Mouse (Mus musculus) T-helper 1 cell (primary cell): ENCODE results near the gene Rras2.

ENCODE experiments used
- in situ Hi-C: fragments of 300-600 bp; cut with MboI, MseI; formaldehyde crosslinking; loops from one replicate; pipeline ENCODE4 v1.15.1; 2025; ENCODE audit warnings: high pct_unique_total_duplicates

Gene Rras2

DNA sequence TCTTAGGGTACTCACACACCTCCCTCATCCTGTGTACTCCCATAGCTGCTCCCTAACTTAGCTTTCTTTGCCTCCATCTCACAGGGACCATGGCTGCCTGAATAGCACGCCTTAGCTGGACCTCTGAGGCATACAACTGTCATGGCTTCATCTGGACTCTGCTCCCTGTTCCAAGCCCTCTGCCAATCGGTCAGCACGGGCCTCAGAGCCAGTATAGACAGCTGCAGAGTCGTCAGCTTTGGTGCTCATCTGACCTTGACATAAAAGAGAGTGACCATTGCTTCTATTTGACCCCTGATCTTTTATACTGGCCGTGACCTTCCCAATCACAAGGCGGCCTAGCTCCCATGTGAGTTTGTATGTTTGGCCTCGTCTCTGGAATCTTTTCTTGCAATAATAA is 43.4 kb downstream of the Rras2 start:
- in situ Hi-C loops, result no loop called here

DNA sequence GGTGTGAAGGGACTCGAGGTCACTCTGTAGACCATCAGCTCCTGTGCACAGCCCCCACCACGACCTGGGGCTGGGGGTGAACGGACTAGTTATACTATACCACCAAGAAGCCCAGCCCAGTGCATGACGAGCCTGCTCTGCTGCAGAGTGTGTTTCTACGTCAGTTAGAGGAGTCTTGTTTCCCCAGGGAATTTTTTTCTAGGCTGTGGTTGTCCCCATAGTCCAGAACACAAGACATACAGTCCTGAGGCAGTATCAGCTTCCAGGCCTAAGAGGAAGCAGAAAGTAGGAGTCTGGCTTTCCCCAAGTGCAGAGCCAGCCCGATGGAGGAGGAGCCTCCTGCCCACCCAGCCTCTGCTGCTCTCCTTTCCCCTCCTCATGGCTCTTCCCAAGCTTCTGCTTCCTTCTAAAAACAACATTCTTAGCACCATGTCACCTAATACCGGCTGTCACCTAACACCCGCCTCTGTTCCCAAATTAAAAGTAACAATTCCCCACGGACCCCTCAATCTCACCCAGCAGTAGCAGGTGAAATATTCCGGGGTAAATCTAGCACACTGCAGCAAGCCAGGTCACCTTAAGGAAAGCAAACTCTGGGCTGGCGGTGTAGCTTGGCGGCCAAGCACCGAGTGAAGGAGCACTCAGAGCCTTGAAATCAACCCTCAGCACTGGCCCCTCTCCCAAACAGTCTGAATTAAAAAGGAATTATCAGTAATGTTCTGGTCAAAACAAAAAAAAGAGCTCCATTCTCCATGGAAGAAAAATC is 45.5 kb downstream of the Rras2 start:
- in situ Hi-C loops, result no loop called here

DNA sequence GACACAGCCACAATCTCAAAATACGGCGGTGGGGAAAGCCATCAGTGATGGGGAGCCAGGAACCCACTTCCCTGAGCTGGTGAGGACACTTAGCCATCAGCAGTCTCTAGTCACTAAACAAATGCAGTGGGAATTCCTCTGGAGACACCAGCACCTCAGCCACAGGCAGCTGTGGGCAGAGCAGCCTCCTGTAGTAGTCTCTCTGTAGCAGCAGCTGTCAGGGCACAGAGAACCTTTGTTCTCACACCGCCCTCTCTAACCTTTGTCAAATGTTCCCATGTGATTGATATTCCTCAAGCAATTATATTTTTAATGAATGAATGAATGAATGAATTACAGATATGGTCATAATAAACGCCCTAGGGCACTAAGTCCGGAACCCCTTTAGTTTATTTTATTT is 46.2 kb downstream of the Rras2 start:
- in situ Hi-C loops, result no loop called here

DNA sequence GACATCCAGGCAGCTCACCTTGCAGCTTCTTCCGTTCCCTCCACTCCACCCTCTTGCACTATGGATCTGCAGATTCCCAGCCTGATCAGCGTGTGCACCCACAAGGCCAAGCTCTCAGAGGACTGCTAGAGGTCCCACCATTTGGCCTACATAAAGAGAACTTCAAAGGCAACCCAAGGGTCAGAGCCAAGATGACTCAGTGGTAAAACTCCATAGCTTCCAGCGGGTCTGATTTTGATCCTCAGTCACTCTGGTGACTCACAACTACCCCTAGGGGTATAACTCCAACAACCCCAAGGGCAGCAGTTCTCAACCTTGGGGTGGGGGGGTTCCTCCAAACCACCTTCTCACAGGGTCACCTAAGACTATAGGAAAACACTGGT is 47.1 kb downstream of the Rras2 start:
- in situ Hi-C loops, result no loop called here

DNA sequence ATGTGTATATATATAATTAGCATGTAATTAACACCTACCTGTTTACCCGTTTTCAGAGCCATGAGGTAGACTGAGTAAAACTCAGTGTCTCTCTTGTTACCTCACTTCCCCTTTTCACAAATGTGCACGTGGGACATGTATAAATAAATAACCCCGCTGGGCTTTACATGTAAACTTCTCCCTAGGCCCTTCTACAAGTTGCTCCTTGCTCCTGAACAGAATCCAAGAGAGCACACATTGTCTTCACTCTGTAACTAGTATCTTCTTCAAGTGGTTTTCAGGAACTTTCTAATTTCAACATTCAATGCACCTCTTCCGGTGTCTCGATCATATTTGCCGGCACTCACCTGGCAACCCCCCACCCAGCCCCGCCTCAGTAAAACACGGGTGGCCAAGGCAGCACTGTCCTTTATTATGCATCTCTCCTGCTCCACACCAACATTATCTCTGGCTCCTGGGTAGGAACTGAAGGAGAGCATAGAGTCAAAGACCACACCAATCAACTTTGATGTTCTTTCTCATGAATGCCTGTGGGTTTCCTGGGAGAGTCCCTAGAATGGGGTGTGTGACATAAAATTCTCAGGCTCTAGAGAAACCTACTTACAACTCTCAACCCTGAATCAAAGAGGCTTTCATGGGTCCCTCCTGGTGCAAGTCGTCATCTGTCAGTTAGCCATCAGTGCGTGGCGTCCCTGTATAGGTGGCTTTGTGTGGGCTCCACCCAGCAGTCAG is 47.7 kb downstream of the Rras2 start:
- in situ Hi-C loops, result loop anchor here (5.0 kb wide), 1 partner anchor 142 kb away; no protein-coding TSS in a partner anchor

DNA sequence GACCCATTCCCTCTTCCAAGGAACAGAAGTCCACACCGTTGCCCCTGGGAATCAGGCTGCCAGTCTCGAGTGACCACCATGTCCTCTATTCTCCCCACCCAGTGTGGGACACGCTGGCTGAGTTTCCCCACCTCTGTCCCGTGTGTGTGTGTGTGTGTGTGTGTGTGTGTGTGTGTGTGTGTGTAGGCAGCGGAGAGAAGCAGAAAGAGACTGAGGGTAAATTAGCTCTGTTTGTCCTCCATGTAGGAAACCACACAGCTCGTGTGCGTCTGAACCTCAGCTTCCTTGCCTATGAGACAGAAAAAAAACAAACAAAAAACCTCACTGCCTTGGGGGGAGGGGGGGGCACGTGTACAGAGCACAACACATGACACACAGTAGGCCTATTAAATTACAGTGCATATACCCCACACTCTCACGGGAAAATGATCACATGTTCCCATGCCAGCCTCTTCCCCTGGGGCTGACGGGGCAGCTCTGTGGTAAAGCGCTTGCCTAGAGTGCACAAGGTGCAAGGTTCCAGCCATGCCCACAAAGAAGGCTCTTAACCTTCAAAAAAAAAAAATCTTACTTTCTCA is 48.5 kb downstream of the Rras2 start:
- in situ Hi-C loops, result loop anchor here (5.0 kb wide), 1 partner anchor 143 kb away; no protein-coding TSS in a partner anchor

DNA sequence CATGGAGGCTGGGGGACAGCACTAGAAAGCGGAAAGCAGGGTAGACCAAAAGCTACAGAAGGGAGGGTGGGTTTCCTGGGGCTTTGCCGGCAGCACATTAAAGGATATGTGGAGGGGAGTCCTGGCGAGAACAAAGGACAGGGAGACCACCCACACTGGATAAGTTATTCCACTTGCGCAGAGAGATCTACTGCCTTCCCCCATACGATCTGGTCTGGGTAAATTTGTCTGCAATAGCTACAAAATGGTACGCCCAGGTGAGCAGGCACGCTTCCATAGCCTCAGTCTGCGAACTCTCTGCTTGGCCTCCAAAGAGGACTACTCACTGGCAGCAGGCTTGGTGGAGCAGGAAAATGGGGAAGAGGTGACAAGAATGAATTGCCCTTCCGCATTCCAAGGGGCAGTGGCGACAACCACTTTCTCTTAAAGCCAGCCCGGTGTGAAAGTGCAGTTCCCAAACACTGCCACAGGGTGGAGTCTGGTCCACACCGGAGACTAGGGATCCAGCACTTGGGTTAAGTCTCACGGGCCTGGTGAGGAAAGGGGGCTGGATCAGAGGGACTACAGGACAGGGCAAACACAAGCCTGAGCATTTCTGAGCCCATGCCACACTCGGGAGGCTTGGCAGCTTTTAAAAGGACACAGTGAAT is 50.9 kb downstream of the Rras2 start:
- in situ Hi-C loops, result loop anchor here (5.0 kb wide), 1 partner anchor 146 kb away; no protein-coding TSS in a partner anchor

DNA sequence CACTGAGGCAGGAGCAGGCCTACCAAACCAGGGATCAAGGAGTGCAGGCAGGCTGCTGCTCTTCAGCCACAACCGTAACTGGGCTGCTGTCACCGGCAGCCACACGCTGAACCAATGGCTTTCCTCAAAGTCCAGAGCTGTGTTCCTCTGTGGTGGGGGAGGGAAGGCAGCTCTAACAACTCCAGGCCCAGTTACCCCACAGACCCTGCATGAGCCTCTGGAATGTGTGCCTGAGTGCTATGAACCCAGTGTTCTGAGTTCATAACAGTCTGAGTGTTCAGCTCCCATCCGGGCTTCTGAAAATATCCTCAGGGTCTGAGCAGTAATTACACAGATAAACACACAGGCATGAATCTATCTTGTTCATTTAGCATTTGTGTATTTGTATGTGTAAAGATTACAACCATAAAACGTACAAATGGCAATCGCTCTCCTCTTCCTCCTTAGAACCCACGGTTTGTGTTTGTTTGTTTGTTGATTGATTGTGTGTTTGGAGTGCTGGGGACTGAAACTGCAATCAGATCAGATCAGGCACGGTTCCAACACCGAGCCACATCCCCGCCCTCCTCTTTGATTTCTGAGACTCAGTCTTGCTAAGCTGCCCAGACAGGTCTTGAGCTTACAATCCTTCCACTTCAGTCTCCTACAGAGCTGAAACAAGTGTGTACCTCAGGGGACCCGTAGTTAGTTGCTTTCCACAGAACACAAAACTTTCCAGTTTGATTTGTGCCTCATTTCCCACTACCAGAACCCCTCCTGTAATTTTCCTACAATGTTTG is 52.0 kb downstream of the Rras2 start:
- in situ Hi-C loops, result loop anchor here (5.0 kb wide), 1 partner anchor 147 kb away; no protein-coding TSS in a partner anchor

DNA sequence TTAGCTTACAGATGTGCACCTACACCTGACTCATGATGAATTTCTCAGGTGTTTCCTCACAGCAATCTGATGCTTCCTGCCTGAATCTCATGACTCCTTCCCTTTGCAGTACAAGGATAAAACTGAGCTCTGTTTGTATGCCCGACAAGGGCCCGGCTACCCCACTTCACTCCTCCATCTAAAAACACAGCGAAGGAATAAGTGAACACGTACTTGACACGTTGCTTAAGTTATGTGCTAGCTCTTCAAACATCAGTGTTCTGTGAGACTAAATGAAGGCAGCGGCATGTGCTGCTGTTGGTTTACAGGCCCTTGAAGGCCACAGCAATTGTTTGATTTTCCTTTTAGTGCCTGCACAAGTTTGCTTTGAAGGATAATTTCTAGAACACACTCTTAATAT is 53.6 kb downstream of the Rras2 start:
- in situ Hi-C loops, result no loop called here

DNA sequence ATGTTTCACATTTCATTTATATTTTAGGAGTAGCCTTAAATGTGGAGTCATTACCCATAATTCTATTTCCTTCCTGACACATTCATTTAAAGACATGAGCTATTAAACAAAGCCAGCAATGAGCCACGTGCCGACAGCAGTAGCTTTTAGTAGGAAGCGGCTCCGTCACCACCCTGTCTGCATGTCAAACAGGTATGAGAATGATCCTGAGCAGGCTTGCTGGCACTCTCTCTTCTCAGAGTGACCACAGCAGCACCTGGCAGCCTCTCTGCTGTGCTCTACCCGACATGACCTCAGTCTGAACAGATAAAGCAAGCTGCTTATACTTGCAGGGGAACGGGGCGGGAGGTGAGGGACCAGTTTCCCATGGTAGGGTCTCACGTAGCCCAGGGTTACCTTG is 54.0 kb downstream of the Rras2 start:
- in situ Hi-C loops, result no loop called here

DNA sequence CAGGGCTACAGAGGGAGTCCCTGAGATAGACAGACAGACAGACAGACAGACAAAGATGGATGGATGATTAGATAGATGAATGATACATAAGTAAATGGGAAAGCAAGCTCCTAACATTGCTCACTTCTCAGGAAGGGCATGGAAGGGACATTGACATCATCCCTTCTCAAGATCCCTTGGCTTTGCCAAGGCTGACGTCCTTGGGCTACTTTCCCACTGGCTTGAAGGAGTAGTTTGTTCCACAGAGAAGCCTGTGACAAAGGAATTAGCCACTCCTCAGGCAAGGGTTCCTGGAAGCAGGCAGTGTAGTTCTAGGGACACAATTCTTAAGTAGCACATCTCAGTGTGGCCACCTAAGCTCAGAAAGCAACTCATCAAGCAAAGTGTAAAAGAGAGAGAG is 55.1 kb downstream of the Rras2 start:
- in situ Hi-C loops, result no loop called here

DNA sequence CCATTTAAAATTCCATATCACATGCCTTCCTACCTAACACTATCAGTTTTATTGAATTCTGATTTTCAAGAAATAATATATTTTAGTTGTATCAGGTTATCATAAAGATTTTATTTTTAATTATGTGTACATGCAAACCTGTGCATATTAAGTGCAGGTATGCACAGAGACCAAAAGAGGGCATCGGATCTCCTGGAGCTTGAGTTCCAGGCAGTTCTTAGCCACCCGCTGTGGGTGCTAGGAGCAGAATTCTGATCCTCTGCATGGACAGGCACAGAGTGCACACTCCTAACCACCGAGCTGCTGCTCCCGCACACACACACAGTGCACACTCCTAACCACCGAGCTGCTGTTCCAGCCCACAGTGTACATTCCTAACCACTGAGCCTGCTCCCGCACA is 57.1 kb downstream of the Rras2 start:
- in situ Hi-C loops, result no loop called here

DNA sequence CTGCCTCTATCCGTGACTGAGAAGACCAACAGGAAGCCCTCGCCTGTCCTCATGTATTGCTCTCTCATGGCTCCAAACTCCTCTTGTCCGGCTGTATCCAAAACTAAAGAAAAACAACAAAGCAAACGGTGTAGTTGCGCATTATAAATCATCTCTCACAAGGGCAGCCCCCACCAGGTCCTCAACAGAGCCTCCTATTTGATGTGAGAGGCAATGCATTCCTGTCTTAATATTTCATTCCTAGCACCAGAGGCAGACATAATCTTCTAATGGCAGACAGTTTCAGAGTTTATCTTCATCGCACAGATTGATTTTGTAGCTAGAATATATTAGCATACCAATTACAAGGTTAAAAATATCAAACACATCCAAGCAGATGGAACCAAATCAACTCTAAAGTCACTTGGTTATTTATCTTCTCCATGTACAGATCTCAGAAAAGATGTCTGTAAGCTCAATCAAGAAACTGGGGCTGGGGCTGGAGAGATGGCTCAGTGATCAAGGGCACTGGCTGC is 58.6 kb downstream of the Rras2 start:
- in situ Hi-C loops, result no loop called here

DNA sequence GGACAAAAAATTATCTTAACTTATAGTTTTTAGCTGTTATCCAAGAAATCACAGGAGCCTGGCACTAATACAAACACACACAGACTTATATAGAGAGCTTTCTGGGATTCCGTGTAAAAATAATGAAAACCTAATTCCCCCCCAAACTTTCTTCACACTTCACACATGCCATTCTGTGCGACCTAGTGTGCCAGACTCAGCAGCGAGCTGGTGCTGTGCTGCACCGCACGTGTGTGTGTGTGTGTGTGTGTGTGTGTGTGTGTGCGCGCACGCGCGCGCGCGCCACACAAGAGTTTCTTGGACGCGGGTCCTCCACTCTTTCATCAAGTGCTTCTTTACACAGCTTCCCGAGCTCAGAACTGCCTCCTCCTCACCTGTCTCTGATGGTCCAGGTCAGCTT is 59.4 kb downstream of the Rras2 start:
- in situ Hi-C loops, result no loop called here

DNA sequence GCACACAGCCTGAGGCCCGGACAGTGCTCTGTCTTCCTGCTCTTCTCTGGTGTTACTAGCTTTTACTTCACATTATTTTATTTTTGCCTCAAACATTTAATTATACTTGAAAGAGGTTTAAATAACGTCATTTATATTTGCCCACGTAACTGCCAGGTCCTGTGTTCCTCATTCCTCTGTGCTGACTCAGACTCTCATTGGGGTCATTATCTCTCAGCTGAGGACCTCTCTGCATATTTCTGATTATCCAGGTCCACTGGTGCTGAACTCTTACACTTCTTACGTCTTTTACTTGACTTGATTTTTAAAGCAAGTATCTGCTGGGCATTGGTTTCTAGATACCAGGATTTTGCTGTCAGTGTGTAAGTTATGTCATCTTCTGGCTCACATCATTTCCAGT is 63.9 kb downstream of the Rras2 start:
- in situ Hi-C loops, result no loop called here

DNA sequence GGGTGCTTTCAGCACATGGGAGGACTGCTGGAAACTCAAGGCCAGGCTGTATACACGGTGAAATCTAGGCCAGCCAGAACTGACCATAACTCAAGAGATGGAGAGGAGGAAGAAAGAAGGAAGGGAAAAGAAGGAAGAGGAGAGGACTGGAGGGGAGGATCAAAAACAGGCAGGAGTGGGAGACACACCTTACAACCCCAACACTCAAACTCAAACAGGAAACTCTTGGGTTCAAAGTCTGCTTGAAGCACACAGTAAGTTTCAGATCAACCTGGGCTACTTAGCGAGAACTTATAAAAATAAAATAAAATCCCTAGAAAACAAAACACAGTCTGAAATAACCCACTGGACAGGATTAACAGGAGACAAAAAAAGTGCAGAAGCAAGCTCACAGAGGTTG is 71.8 kb downstream of the Rras2 start:
- in situ Hi-C loops, result loop anchor here (10.0 kb wide), 1 partner anchor 759 kb away; no protein-coding TSS in a partner anchor

DNA sequence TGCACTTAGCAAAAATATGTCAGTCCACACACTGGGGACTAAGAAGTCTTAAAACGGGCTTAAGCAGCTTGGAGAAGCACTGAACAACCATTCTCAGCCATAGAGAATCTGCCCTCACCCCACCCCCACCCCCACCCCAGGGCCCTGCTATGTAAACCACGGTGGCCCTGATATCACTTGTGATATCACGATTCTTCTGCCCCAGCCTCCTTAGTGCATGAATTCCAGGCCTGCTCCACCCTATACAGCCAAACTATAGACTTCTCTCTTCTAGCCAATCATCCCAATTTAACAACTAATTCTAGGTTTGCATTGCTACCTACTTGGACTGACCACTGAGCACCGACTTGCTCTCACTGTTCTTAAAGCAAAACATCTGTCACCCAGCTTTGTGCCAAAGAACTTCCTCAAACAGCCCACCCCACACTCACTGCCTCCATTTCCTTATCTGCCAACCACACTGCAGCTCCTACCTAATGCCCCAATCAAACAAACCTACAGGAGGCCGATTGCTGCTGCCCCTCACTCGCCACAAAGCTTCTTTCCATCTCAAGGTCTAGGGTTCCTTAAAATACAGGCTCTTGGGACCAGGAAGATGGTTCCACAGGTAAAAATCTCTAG is 73.5 kb downstream of the Rras2 start:
- in situ Hi-C loops, result loop anchor here (10.0 kb wide), 1 partner anchor 761 kb away; no protein-coding TSS in a partner anchor

DNA sequence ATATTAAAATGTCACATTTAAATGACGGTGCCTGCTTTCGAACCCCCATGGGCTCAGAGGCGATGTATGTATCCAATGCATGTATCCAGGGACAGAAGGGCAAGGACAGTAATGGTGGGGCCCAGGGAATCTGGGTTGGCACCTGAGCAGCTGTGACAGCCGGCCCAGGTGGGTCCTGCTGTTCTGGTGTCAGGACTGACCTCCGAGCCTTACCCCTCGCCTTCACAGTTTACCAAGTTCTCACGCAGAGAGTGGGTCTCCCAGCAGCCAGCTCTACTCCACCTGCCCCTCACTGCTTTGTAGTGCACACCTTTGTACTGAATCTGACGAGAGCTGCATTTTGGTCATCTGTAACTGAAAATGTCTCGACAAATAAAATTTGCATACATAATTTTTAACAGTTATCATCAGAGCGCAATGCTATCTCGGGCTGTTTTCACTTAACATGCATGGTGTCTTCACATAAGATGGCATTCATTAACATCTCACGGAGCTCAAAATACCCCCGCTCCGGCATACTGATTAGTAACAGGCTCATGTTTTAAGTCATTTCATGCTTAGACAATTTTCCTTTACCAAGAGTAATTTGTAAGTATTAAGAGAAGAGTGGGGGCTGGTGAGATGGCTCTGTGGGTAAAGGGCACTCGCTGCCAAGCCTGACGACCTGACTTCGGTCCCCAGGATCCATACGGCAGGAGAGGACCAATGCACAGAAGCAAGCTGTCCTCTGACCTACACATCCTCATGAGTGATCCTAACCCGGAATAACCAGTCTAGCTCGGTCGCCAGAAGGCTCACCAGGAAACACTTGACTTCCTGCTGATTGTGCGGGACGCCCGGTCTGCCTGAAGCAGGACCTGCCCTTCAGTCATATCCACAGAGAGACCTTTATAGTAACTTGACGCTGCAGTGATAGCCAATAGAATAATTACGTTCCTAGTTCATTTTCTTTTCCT is 74.3 kb downstream of the Rras2 start:
- in situ Hi-C loops, result loop anchor here (10.0 kb wide), 1 partner anchor 762 kb away; no protein-coding TSS in a partner anchor

DNA sequence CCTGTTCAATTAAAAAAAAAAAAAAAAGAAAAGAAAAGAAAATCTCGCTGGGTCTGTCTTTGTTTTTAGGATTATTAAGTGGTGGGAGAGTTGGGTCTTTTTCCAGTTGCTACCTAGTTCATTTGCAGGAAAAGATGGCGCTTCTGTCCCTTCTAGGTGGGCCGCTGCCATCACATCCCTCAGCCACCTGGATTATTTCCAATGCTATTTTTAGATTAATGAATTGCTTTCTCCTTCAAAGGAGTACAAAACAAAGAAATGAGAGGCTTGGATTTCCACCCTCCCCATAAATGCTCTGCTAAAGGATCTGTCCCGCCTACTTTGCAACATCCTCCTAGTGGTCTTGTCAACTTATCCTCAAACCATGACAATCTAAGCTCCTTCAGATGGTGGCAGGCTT is 76.2 kb downstream of the Rras2 start:
- in situ Hi-C loops, result loop anchor here (10.0 kb wide), 1 partner anchor 763 kb away; no protein-coding TSS in a partner anchor
